Mouse (Mus musculus): ENCODE data around the gene Chchd3. TPM values are rescaled to one million over a fixed set of nuclear protein-coding genes. Genes with fewer than 3 reads are reported as not detected.

Chchd3 gene
- total and polyA plus RNA-seq, 3 experiments = 205 to 243 TPM; not detected in 1

GRCm38 (mm10) chr6:32943651-32944050 lies 116.4 kb downstream of the Chchd3 start:
- no peak overlapping the region for H3K4me3 ChIP-seq (ENCODE audit: control insufficient read depth in 1 of 2, insufficient read depth in 1 of 2, low read depth in 2 of 2, low read length in 2 of 2)
- H3K27me3 ChIP-seq (ENCODE audit: control insufficient read depth in 1 of 2, insufficient read depth in 2 of 2, low read length in 2 of 2) = no peaks in the 10 kb centered on the region
- peaks cover 14 to 25% of the 10 kb centered on the region in 2 experiments for H3K4me1 ChIP-seq (ENCODE audit: control insufficient read depth in 1 of 2, insufficient read depth in 2 of 2, low read length in 2 of 2)
- peaks cover 0 to 30% of the 10 kb centered on the region in 2 experiments; a peak in 3 of 4 replicates for H3K36me3 ChIP-seq (ENCODE audit: control insufficient read depth in 1 of 2, insufficient read depth in 2 of 2, low read length in 2 of 2)
- no peak overlapping the region for H3K27ac ChIP-seq (ENCODE audit: control insufficient read depth, low read depth, low read length)
- no peak for DNase-seq (ENCODE audit: low read depth, low spot score)
- no peak overlapping the region for H3K9ac ChIP-seq (ENCODE audit: control insufficient read depth, low read depth, low read length, poor library complexity, severe bottlenecking)
- H3K79me2 ChIP-seq (ENCODE audit: control insufficient read depth, insufficient read depth, low read length, poor library complexity) = peaks cover 10% of the 10 kb centered on the region; the same call in 1 of the 2 replicates
- no peaks in the 10 kb centered on the region for H3K9me3 ChIP-seq (replicated peaks; ENCODE audit: insufficient read depth, low read length)
- TF ChIP-seq UBTF (IDR thresholded peaks at IDR 0.05; ENCODE audit: borderline replicate concordance, insufficient read depth, low read depth, low read length) (no peak), GABPA (IDR thresholded peaks at IDR 0.05; ENCODE audit: low read depth, low read length) (no peak), MAFK (IDR thresholded peaks at IDR 0.05; ENCODE audit: borderline replicate concordance, low read depth, low read length) (no peak), MAZ (IDR thresholded peaks at IDR 0.05; ENCODE audit: low read depth, low read length) (no peak), ZKSCAN1 (IDR thresholded peaks at IDR 0.05; ENCODE audit: low read depth, low read length) (no peak), USF2 (IDR thresholded peaks at IDR 0.05; ENCODE audit: borderline replicate concordance in 1 of 2, insufficient read depth in 1 of 2, low read depth in 1 of 2, low read length in 2 of 2) (no peak), ZC3H11A (IDR thresholded peaks at IDR 0.05; ENCODE audit: low read depth, low read length) (no peak), CTCF (IDR thresholded peaks at IDR 0.05 in 2 of 3, conservative IDR thresholded peaks at IDR 0.05 in 1 of 3; ENCODE audit: control insufficient read depth in 1 of 3, insufficient read depth in 1 of 3, low read depth in 2 of 3, low read length in 3 of 3, poor library complexity in 1 of 3, severe bottlenecking in 1 of 3) (no peak)

GRCm38 (mm10) chr6:32940299-32940698 lies 119.8 kb downstream of the Chchd3 start:
- no peak overlapping the region for H3K9ac ChIP-seq (ENCODE audit: control insufficient read depth, low read depth, low read length, poor library complexity, severe bottlenecking)
- peak; percentile 59 for DNase-seq (ENCODE audit: low read depth, low spot score)
- peaks cover 8% of the 10 kb centered on the region; the same call in 1 of the 2 replicates for H3K79me2 ChIP-seq (ENCODE audit: control insufficient read depth, insufficient read depth, low read length, poor library complexity)
- TF ChIP-seq NRF1 (IDR thresholded peaks at IDR 0.05; ENCODE audit: insufficient read depth, low read depth, low read length, poor library complexity, severe bottlenecking) (no peak), EP300 (IDR thresholded peaks at IDR 0.05; ENCODE audit: low read depth in 1 of 2, low read length in 2 of 2) (no peak), RCOR1 (IDR thresholded peaks at IDR 0.05; ENCODE audit: low read depth, low read length) (no peak), MAZ (IDR thresholded peaks at IDR 0.05; ENCODE audit: low read depth, low read length) (no peak), NELFE (IDR thresholded peaks at IDR 0.05; ENCODE audit: low read depth, low read length) (no peak), GABPA (IDR thresholded peaks at IDR 0.05; ENCODE audit: low read depth, low read length) (no peak), TBP (IDR thresholded peaks at IDR 0.05; ENCODE audit: low read depth, low read length) (no peak), MAFK (IDR thresholded peaks at IDR 0.05; ENCODE audit: borderline replicate concordance, low read depth, low read length) (no peak), POLR2AphosphoS5 (IDR thresholded peaks at IDR 0.05; ENCODE audit: borderline replicate concordance, low read depth, low read length) (no peak), E2F4 (IDR thresholded peaks at IDR 0.05; ENCODE audit: borderline replicate concordance, low read depth, low read length) (no peak), USF2 (IDR thresholded peaks at IDR 0.05; ENCODE audit: borderline replicate concordance in 1 of 2, insufficient read depth in 1 of 2, low read depth in 1 of 2, low read length in 2 of 2) (no peak), USF1 (IDR thresholded peaks at IDR 0.05; ENCODE audit: low read depth, low read length) (no peak), ZMIZ1 (IDR thresholded peaks at IDR 0.05; ENCODE audit: low read depth, low read length) (no peak), RAD21 (IDR thresholded peaks at IDR 0.05; ENCODE audit: low read depth, low read length) (no peak), POLR2A (IDR thresholded peaks at IDR 0.05; ENCODE audit: control insufficient read depth in 1 of 2, insufficient read depth in 1 of 2, low read depth in 1 of 2, low read length in 2 of 2, poor library complexity in 1 of 2) (no peak), SIN3A (IDR thresholded peaks at IDR 0.05; ENCODE audit: low read length) (no peak)
- no peak overlapping the region for H3K4me3 ChIP-seq (ENCODE audit: control insufficient read depth in 1 of 2, insufficient read depth in 1 of 2, low read depth in 2 of 2, low read length in 2 of 2)
- peaks cover 2 to 35% of the 10 kb centered on the region in 2 experiments for H3K36me3 ChIP-seq (ENCODE audit: control insufficient read depth in 1 of 2, insufficient read depth in 2 of 2, low read length in 2 of 2)
- H3K4me1 ChIP-seq (ENCODE audit: control insufficient read depth in 1 of 2, insufficient read depth in 2 of 2, low read length in 2 of 2) = peaks cover 12 to 22% of the 10 kb centered on the region in 2 experiments
- H3K9me3 ChIP-seq (replicated peaks; ENCODE audit: insufficient read depth, low read length) = no peaks in the 10 kb centered on the region
- no peak overlapping the region for H3K27ac ChIP-seq (ENCODE audit: control insufficient read depth, low read depth, low read length)
- H3K27me3 ChIP-seq (ENCODE audit: control insufficient read depth in 1 of 2, insufficient read depth in 2 of 2, low read length in 2 of 2) = no peaks in the 10 kb centered on the region
